Mouse (Mus musculus): ENCODE measurements around the gene Gmpr2.

The Gmpr2 gene

GRCm38 (mm10) chr14:55724411-55724871 lies 52.7 kb downstream of the Gmpr2 start:
- DNase-seq (ENCODE audit: low read depth, low spot score), result no peak

GRCm38 (mm10) chr14:55726261-55726660 lies 54.5 kb downstream of the Gmpr2 start:
- no peak for DNase-seq (ENCODE audit: low read depth, low spot score)

DNA sequence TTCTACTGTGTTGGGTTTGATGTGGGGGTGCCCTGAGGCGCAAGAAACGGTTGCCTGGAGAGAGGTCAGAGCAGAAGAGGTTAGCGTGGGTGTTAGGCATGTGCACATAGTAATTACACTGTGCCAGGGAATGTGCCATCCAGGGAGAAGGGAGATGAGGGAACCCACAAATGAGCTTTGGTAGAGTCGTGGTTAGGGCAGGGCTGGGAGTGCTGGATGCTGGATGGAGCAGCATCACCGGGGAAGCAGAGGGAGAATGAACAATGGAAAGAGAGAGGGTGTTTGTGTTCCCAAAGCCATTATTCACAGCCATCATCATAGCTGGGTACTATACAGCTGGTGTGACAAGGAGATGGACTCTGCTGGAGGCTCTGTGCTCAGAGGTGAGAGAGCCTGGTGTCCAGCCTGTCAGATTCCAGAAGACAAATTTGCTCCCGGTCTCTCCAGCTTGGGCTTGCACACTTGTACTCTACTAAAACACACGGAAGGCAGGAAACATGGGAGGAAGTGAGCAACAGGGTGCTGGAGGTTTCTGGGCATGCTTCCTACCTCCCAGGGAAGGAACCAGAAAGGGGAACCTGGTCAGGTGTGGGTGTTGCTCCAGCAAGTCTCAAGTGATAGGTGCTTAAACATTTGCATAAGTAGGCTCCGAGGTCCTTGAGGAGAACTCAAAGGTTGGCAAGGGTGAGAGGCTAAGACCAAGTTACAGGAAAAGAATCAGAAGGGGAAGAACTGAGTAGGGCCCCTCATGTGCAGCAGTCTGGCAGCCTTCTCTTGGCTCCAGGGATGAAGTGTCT lies 56.3 kb downstream of the Gmpr2 start:
- no peak for DNase-seq (ENCODE audit: low read depth, low spot score)

Data from WW6 (cell line).